Mouse (Mus musculus): Measurements from ENCODE around the gene Ica1l. TPM values are rescaled to one million over a fixed set of nuclear protein-coding genes. Genes with fewer than 3 reads are reported as not detected.
"Not testable (repeated sequence)": the region's sequence is repeated elsewhere in the genome, so short reads cannot be mapped to it uniquely, and the experiment has no call there.

Gene Ica1l
- not detected in 2 replicates for polyA plus RNA-seq (2012; ENCODE audit: insufficient read depth, insufficient read length, low replicate concordance, missing spikeins)

DNA sequence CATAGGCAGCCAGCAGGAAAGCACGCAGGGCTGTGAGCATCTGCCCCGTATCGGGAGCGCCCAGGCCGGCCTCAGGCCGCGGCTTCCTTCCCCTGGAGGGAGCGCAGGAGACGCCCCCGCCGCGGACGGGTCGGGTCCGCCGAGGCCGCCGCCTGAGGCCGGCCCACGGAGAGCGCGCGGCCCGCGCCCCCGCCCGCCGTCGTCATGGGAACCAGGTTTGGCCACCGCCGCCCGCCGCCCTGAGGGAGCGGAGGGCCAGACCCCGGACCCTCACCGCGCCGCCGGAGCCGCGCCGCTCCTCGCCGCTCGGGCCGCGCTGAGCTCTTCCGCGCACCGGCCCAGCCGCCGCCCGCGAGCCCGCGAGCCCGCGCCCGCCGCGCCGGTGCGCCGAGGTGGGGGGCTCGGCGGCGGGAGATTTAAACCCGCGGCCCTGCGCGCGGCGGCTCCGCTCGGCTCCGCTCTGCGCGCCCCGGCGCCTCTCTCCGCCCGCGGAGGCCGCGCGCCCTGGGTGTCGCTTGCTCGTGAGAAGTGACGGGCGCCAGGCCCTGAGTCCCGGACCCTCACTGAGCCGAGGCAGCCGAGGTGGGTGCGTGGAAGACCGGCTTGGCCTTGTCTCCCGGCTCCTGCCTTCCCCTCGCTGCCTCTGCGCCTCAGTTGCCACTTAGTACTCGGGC lies at the start of gene Ica1l:
Gene Ica1l (minus strand): TSS at position 389 of the 674 bp plus-strand sequence.
- Histone ChIP-seq H3K4me1 (ENCODE audit: control insufficient read depth, insufficient read depth, low read length) (peaks cover 3% of the 10 kb centered on the region; the same call in 1 of the 2 replicates), H3K27ac (ENCODE audit: insufficient read depth, low read depth, low read length) (no peak within 1 kb of the TSS), H3K4me3 (ENCODE audit: insufficient read depth, low read depth, low read length) (peak within 1 kb of the TSS; percentile 92)
- no peak for TF ChIP-seq CTCF (IDR thresholded peaks at IDR 0.05; ENCODE audit: insufficient read depth, low read depth, low read length)
- no peak for TF ChIP-seq POLR2A (IDR thresholded peaks at IDR 0.05; ENCODE audit: insufficient read depth, low read depth, low read length)
- WGBS, result 2% methylated on average over 96 of the region's 99 CpGs

- no peak overlapping the region for H3K4me3 ChIP-seq (ENCODE audit: insufficient read depth, low read depth, low read length)
- no peak for TF ChIP-seq CTCF (IDR thresholded peaks at IDR 0.05; ENCODE audit: insufficient read depth, low read depth, low read length)
- TF ChIP-seq POLR2A (IDR thresholded peaks at IDR 0.05; ENCODE audit: insufficient read depth, low read depth, low read length), result no peak
- WGBS, result 90% methylated on average over 6 of the region's 6 CpGs
Observed at GRCm38 (mm10) chr1:60076411-60076810, 33.4 kb upstream of the Ica1l start.

DNA sequence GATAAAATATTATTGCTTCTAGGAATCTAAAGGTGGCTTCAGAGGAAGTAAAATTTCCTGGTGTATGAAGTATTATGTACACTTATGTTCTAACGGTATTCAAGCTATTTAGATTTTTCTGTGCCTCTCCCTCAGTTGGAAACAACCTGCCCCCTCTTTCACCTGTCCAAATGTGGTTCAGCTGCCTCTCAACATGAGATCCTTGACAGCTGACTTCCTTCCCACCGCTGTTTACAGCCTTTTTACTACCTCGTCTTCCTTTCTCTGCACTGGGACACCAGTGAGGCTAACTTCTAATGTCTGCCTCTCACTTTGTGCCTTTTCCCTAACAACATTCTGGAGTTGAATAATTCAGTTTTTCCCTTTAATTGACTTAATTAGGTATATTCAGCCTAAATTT lies 32.6 kb upstream of the Ica1l start:
- TF ChIP-seq POLR2A (IDR thresholded peaks at IDR 0.05; ENCODE audit: insufficient read depth, low read depth, low read length) (no peak), CTCF (IDR thresholded peaks at IDR 0.05; ENCODE audit: insufficient read depth, low read depth, low read length) (no peak)
- 88% methylated on average over 3 of the region's 3 CpGs for WGBS
- H3K27ac ChIP-seq (ENCODE audit: insufficient read depth, low read depth, low read length), result no peak overlapping the region

More at GRCm38 (mm10) chr1:60076411-60076810, 33.4 kb upstream of the Ica1l start:
- Histone ChIP-seq H3K27ac (ENCODE audit: insufficient read depth, low read depth, low read length) (no peak overlapping the region), H3K4me1 (ENCODE audit: control insufficient read depth, insufficient read depth, low read length) (no peaks in the 10 kb centered on the region)

DNA sequence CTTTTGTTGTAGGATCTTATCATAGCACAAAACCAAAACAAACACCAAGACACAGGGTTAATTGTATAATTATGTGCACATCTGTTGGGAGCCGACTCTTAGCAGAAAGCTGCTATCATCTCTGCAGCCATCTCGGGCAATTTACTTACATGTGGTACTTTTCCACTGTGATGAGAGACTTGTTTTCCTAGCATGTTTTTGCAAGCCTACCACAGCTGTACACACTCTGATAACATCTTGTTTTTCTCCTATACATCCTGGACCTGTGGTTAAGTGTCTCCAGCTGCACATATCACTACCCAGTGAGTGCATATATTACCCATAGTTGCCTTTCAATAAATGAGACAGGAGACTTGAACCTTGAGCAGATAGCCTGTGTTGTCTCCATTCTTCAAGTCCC lies 32.0 kb upstream of the Ica1l start:
- Histone ChIP-seq H3K4me1 (ENCODE audit: control insufficient read depth, insufficient read depth, low read length) (no peaks in the 10 kb centered on the region), H3K4me3 (ENCODE audit: insufficient read depth, low read depth, low read length) (no peak overlapping the region), H3K27ac (ENCODE audit: insufficient read depth, low read depth, low read length) (no peak overlapping the region)
- TF ChIP-seq POLR2A (IDR thresholded peaks at IDR 0.05; ENCODE audit: insufficient read depth, low read depth, low read length) (no peak), CTCF (IDR thresholded peaks at IDR 0.05; ENCODE audit: insufficient read depth, low read depth, low read length) (no peak)
- WGBS, result 19% methylated on average over 2 of the region's 2 CpGs

More for the DNA sequence above, 32.6 kb upstream of the Ica1l start:
- Histone ChIP-seq H3K4me3 (ENCODE audit: insufficient read depth, low read depth, low read length) (no peak overlapping the region), H3K4me1 (ENCODE audit: control insufficient read depth, insufficient read depth, low read length) (no peaks in the 10 kb centered on the region)

- H3K4me1 ChIP-seq (ENCODE audit: control insufficient read depth, insufficient read depth, low read length); H3K4me3 ChIP-seq (ENCODE audit: insufficient read depth, low read depth, low read length); H3K27ac ChIP-seq (ENCODE audit: insufficient read depth, low read depth, low read length): not testable (repeated sequence)
Observed at GRCm38 (mm10) chr1:60070725-60071124, 27.7 kb upstream of the Ica1l start.

GRCm38 (mm10) chr1:60056310-60056709 lies 13.3 kb upstream of the Ica1l start:
- WGBS, result 92% methylated on average over 3 of the region's 3 CpGs
- Histone ChIP-seq H3K27ac (ENCODE audit: insufficient read depth, low read depth, low read length) (no peak overlapping the region), H3K4me1 (ENCODE audit: control insufficient read depth, insufficient read depth, low read length) (no peaks in the 10 kb centered on the region), H3K4me3 (ENCODE audit: insufficient read depth, low read depth, low read length) (no peak overlapping the region)
- TF ChIP-seq POLR2A (IDR thresholded peaks at IDR 0.05; ENCODE audit: insufficient read depth, low read depth, low read length) (no peak), CTCF (IDR thresholded peaks at IDR 0.05; ENCODE audit: insufficient read depth, low read depth, low read length) (no peak)

- Histone ChIP-seq H3K27ac (ENCODE audit: insufficient read depth, low read depth, low read length) (no peak overlapping the region), H3K4me1 (ENCODE audit: control insufficient read depth, insufficient read depth, low read length) (no peaks in the 10 kb centered on the region), H3K4me3 (ENCODE audit: insufficient read depth, low read depth, low read length) (no peak overlapping the region)
- TF ChIP-seq CTCF (IDR thresholded peaks at IDR 0.05; ENCODE audit: insufficient read depth, low read depth, low read length) (no peak), POLR2A (IDR thresholded peaks at IDR 0.05; ENCODE audit: insufficient read depth, low read depth, low read length) (no peak)
- 48% methylated on average over 3 of the region's 3 CpGs for WGBS
Observed at GRCm38 (mm10) chr1:60054659-60055058, 11.7 kb upstream of the Ica1l start.

DNA sequence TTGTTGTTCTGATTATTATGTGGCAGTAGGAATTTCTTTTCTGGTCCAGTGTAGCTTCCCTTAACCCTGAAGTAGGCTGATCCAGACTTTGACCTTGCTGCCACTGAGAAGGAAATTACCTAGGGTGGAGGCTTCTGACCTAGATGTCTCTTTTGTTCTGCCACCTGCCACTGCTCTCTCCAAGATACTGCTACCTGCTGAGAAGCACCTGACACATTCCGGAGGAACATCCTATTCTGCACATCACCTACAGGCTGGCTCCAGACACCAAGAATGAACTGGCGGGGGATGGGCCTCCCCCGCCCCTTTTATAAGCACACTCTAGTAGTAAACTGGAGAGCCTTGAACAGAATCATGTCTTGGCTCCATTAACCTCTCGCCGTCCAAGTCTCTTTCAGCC lies 4.5 kb upstream of the Ica1l start:
- not testable (repeated sequence) for H3K4me3 ChIP-seq (ENCODE audit: insufficient read depth, low read depth, low read length); H3K4me1 ChIP-seq (ENCODE audit: control insufficient read depth, insufficient read depth, low read length); H3K27ac ChIP-seq (ENCODE audit: insufficient read depth, low read depth, low read length)
- 93% methylated on average over 5 of the region's 5 CpGs for WGBS

GRCm38 (mm10) chr1:60044595-60044994 lies 1.6 kb upstream of the Ica1l start:
- TF ChIP-seq CTCF (IDR thresholded peaks at IDR 0.05; ENCODE audit: insufficient read depth, low read depth, low read length), result no peak
- TF ChIP-seq POLR2A (IDR thresholded peaks at IDR 0.05; ENCODE audit: insufficient read depth, low read depth, low read length), result no peak
- Histone ChIP-seq H3K4me1 (ENCODE audit: control insufficient read depth, insufficient read depth, low read length) (peaks cover 3% of the 10 kb centered on the region; the same call in 1 of the 2 replicates), H3K4me3 (ENCODE audit: insufficient read depth, low read depth, low read length) (no peak overlapping the region), H3K27ac (ENCODE audit: insufficient read depth, low read depth, low read length) (no peak overlapping the region)
- WGBS, result 97% methylated on average over 1 of the region's 1 CpGs

DNA sequence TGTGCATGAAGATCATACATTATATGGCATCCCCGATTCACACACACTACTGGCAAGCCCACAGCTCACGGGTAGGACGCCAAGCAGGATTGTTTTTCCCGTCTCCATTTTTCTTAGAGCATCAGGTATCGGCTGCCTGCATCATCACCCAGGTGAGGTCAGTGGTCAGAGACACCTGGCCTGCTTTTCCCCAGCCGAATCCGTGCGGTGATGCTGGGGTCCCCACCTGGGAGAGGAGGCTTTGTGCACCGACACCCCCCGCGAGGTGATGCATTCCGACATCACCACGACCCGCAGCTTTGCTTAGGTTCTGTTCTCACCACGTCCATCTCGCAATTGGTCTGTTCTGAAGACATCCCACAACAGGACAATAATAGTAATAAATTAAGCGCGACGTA lies 587 bp downstream of the Ica1l start:
- H3K4me3 ChIP-seq (ENCODE audit: insufficient read depth, low read depth, low read length), result peak overlapping the region; percentile 92
- no peak overlapping the region for H3K27ac ChIP-seq (ENCODE audit: insufficient read depth, low read depth, low read length)
- TF ChIP-seq CTCF (IDR thresholded peaks at IDR 0.05; ENCODE audit: insufficient read depth, low read depth, low read length), result no peak
- H3K4me1 ChIP-seq (ENCODE audit: control insufficient read depth, insufficient read depth, low read length), result peaks cover 3% of the 10 kb centered on the region; the same call in 1 of the 2 replicates
- WGBS, result under 1% methylated on average over 19 of the region's 19 CpGs
